Mouse (Mus musculus): ENCODE measurements around the gene Exosc8.
A peak's percentile ranks its signal among the peaks of the same experiment; 100 is the strongest.
"Not testable (repeated sequence)": the region's sequence is repeated elsewhere in the genome, so short reads cannot be mapped to it uniquely, and the experiment has no call there.

Gene Exosc8

GRCm38 (mm10) chr3:54735247-54736046 is at the start of gene Exosc8, which contains the start of gene Alg5:
Gene Exosc8 (minus strand): TSS chr3:54735393.
Gene Alg5 (plus strand): TSS chr3:54735539.
- peak; percentile 91 for DNase-seq

DNA sequence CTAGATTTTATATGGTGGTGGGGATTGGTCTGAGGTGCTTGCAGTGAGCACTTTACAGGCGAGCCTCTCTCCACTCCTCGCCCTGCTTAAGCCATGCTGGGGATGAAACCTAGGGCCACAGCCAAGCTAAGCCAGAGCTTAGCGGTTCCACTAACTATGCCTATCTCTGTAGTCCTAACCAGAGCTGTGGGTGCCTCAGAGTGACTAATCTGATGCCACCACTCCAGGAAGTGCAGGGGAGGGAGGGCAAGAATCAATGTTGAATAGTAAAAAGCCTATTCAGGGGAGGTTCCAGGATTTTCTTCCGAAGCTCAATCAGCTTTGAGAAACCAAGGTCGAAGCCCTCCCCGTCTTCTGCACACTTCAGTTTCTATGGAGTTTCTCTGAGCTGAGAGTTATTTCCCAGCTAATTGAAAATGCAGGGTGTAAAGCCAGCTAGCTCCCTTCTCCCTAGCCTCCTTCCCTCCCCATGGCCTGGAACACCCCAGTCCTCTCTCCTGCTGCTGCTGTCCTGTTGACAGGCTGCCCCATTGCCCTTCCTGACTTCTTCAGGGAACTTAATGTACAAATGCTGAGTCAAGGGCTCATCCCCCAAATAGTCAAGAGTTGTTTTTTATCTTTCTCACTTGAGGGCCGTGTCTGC is 40.9 kb upstream of the Exosc8 start:
- no peak for DNase-seq

DNA sequence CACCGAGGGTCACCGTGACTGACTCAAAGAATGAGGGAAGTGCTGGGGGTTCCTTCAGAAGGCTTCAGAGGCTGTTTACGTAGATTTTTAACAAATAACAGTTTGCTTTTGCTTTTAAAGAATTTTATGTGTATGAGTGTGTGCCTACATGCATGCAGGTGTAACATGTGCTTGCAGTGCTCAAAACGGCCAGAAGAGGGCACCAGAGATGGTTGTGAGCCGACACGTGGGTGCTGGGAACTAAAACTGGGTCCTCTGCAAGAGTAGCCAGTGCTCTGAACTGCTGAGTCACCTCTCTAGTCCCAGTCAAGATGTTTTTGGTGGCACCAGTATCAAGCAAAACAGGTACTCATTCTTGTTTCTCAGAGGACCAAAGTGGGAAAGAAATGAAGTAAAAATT is 38.4 kb upstream of the Exosc8 start:
- no peak for DNase-seq

GRCm38 (mm10) chr3:54769349-54770275 is 34.4 kb upstream of the Exosc8 start:
- DNase-seq, result no peak

- DNase-seq, result no peak
Observed at GRCm38 (mm10) chr3:54768592-54768991, 33.4 kb upstream of the Exosc8 start.

GRCm38 (mm10) chr3:54766811-54767210 is 31.6 kb upstream of the Exosc8 start:
- DNase-seq, result no peak

GRCm38 (mm10) chr3:54766034-54766433 is 30.8 kb upstream of the Exosc8 start:
- DNase-seq, result no peak

DNA sequence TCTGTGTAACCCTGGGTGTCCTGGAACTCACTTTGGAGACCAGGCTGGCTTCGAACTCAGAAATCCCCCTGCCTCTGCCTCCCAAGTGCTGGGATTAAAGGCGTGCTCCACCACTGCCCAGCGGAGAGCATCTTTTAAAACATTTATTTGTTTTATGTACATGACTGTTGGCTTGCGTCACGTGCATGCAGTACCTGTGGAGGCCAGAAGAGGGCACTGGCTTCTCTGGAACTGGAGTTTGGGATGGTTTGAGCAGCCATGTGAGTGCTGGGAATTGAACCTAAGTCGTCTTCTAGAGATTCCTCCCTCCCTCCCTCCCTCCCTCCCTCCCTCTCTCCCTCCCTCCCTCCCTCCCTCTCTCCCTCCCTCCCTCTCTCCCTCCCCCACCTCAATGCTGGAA is 30.3 kb upstream of the Exosc8 start:
- not testable (repeated sequence) for DNase-seq

- DNase-seq, result peak; percentile 68
Observed at GRCm38 (mm10) chr3:54764418-54764817, 29.2 kb upstream of the Exosc8 start.

DNA sequence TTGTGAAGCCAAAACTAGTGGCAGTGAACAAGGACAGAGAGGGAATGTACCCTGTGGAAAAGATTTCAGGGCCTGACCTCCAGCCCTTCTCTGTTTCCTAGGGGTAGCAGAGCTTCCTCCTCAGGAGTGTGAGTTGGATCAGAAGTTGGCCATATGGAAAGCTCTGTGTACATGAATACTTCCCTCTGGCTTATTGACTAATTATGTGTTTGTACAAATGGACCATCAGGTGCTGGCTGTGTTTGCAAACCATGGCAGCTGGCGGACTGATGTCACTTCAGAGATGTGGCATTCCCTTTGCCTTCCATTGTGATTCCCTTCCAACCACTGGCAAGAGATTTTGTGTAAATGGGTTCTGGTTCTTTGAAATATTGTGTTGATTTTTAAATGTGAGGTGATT is 26.1 kb upstream of the Exosc8 start:
- no peak for DNase-seq

GRCm38 (mm10) chr3:54760321-54761115 is 25.3 kb upstream of the Exosc8 start:
- DNase-seq, result no peak

DNA sequence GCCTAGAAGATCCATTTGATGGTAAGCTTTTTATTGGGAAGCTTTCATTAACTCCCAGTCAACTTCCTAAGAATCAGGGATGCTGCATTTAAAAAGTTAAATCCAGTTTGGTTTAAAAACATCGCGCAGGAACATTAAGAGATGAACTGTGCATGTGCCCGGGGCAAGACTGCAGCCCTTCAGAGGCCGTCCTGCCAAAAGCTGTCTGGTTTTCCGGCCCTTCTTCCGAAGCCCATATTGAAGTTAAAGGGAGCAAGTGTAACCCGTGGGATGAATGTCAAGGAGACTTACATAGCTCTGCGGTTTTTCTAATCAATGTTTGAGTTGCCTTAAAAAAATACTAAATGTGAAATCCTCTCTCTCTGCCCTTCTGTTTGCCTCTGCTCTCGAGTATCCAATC is 24.0 kb upstream of the Exosc8 start:
- DNase-seq, result no peak

- no peak for DNase-seq
Observed at GRCm38 (mm10) chr3:54757446-54757845, 22.3 kb upstream of the Exosc8 start.

DNA sequence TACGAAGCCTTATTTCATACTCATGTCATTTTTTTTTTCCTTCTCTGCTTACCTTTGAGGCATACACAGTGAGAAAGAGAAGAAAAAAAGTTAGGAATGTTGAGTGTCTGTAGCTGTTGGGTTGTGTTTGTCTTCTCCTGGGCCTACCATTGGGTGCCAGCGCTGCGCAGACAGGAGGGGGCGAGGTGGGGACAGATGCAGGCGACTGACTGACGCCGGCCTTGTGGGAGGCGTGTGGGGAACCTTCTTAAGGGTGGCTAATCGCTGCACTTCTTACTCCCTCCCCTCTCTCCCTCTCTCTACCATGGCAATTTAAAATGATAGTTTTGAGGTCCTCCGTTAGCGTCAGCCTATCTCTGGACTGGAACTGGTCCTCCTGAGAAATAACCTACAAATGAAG is 20.9 kb upstream of the Exosc8 start:
- DNase-seq, result peak; percentile 53

- peak; percentile 85 for DNase-seq
Observed at GRCm38 (mm10) chr3:54755145-54756041, 20.2 kb upstream of the Exosc8 start, which contains the start of gene Smad9. Gene Smad9 (plus strand): TSS chr3:54755582.

DNA sequence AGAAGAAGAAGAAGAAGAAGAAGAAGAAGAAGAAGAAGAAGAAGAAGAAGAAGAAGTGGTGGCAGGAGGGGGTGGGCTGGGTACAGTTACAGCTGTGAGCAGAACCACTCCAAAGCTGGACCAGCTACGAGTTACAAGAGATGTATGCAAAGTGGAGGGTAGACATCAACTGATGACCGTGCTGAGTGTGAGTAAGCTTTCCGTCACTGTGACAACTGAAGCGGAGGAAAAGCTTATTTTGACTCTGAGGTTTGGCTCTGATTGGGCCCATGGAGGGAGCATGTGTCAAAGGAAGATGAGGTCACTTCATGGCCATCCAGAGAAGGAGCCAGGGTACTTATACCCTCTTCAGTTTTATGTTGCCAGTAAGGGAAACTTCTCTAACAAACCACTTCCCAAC is 18.2 kb upstream of the Exosc8 start:
- DNase-seq, result no peak

GRCm38 (mm10) chr3:54745799-54746198 is 10.6 kb upstream of the Exosc8 start:
- no peak for DNase-seq

GRCm38 (mm10) chr3:54741965-54742364 is 6.8 kb upstream of the Exosc8 start:
- no peak for DNase-seq

GRCm38 (mm10) chr3:54737317-54737716 is 2.1 kb upstream of the Exosc8 start:
- no peak for DNase-seq

DNA sequence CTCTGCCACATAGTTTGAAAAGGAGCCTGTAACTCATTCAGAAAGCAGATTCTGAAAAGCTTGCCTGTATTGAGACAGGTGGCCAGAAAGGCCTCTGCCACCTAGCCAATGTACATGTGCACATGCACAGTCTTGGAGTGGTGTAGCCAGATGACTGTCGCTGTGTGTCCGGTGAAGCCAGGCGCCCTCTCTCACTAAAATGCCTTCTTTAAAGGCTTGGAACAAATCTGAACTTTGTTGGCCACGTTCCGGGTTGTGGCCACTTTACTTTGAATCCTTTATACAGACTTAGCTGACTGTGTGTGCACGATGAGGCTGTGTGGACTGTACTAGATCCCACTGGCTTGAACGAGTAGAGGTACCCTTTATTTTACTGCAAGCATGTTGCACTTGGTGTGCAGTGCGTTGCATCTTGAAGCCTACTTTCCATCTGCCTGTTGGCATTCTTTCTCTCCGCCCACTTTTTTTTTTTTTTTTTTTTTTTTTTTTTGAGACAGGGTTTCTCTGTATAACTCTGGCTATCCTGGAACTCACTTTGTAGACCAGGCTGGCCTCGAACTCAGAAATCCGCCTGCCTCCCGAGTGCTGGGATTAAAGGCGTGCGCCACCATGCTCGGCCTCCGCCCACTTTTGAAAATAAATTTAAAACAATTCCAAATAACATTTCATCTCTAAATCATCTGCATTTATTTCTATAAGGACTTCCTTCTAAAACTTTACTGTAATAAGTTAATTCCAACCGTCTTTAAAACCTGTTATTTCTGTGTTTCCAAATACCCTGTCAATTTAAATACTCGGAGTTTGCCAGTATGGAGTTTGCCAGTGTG is 1.1 kb upstream of the Exosc8 start:
- peak; percentile 48 for DNase-seq
